Mouse (Mus musculus) layer of hippocampus, adult 18-20 months (tissue): ENCODE results near the gene Gm364. TPM values are rescaled to one million over a fixed set of nuclear protein-coding genes. Genes with fewer than 3 reads are reported as not detected.

Source experiments
- total RNA-seq, 2 experiments: library from RNA; stranded (reverse); gene quantifications; 2 replicates each; pipeline ENCODE4 v1.2.3; 2021

The Gm364 gene
- total RNA-seq, 2 experiments from 2014 or later: not detected

Other genes with a start within 250 kb of the Gm364 start
- gene Cd40lg, start 197.0 kb upstream of the Gm364 start, total RNA-seq: not detected
- gene Arhgef6, start 70.4 kb upstream of the Gm364 start, total RNA-seq: 10 to 100 TPM; 30.8 to 41.4 TPM
- 10 to 100 TPM; 56.5 to 69.7 TPM for gene Rbmx, start 16.1 kb upstream of the Gm364 start, total RNA-seq
- gene Gpr101, start 94.6 kb downstream of the Gm364 start, total RNA-seq: 1 to 10 TPM; 8.3 TPM